Comparison of ENCODE assay signal across 19 mouse cellular contexts in genomic region chr3:158067916-158068315, GRCm38 (mm10).
"Had no signal": no experiment of that assay in that cellular context is flagged by ENCODE, and none has a peak within 500 bp of the region (broad histone marks: within the 10 kb centered on the region; RNA-seq: fewer than 3 reads in every experiment).

No protein-coding gene starts in this region.

- H3K9ac ChIP-seq: liver, embryonic 13.5 days; neural tube, embryonic 12.5 days; neural tube, embryonic 15.5 days had no signal

- H3K4me2 ChIP-seq: liver, embryonic 13.5 days; midbrain, embryonic 11.5 days; neural tube, embryonic 12.5 days; neural tube, embryonic 15.5 days had no signal

- H3K9me3 ChIP-seq: liver, embryonic 13.5 days; megakaryocyte, embryonic 14.5 days; neural tube, embryonic 12.5 days; neural tube, embryonic 15.5 days had no signal

- H3K4me1 ChIP-seq: liver, embryonic 13.5 days; megakaryocyte, embryonic 14.5 days; neural tube, embryonic 12.5 days; neural tube, embryonic 15.5 days had no signal

- H3K27ac ChIP-seq: liver, embryonic 13.5 days; neural tube, embryonic 12.5 days; neural tube, embryonic 15.5 days; stomach, postnatal 0 days had no signal

- H3K4me3 ChIP-seq: liver, embryonic 13.5 days; megakaryocyte, embryonic 14.5 days; neural tube, embryonic 12.5 days; neural tube, embryonic 15.5 days had no signal

- H3K27me3 ChIP-seq: liver, embryonic 13.5 days; megakaryocyte, embryonic 14.5 days; neural tube, embryonic 12.5 days; neural tube, embryonic 15.5 days had no signal

- DNase-seq: kidney, adult 9 months; kidney, postnatal 14 days; kidney, postnatal 4 days; liver, embryonic 13.5 days; lung, adult 2 months; lung, postnatal 10 days; lung, postnatal 36 days; midbrain, embryonic 14.5 days; right cerebral cortex, adult 18-20 months; right cerebral cortex, postnatal 14 days; right cerebral cortex, postnatal 4 days; thymus, adult 2 months; thymus, postnatal 14 days; thymus, postnatal 4 days had no signal
